Mouse (Mus musculus) ES-Bruce4 (cell line): ENCODE data around the gene Gstm1.

Experiments used
- EP300 ChIP-seq: IDR thresholded peaks from 2 replicates; pipeline ENCODE4 v1.6.1; 2011; ENCODE audit warnings: low read depth, low read length; ENCODE audit not compliant: insufficient read depth
- POLR2A ChIP-seq: IDR thresholded peaks from one replicate; pipeline ENCODE4 v1.8.1; 2011; ENCODE audit warnings: low read length; ENCODE audit not compliant: insufficient read depth

GRCm38 (mm10) chr3:108044394-108045140 lies 26.8 kb upstream of the Gstm1 start, which contains the start of gene Gstm4:
- no peak for TF ChIP-seq POLR2A
- TF ChIP-seq EP300, result no peak
